Mouse (Mus musculus) liver, embryonic 14.5 days (tissue): Measurements from ENCODE around the gene Fbxo41.

Experiments used
- CTCF ChIP-seq: IDR thresholded peaks from 2 replicates; pipeline ENCODE4 v1.5.1; 2016; ENCODE audit warnings: antibody characterized with exemption, low read depth, control low read depth
- EP300 ChIP-seq: IDR thresholded peaks from 2 replicates; pipeline ENCODE4 v1.6.1; 2016; ENCODE audit warnings: antibody characterized with exemption, low read depth

DNA sequence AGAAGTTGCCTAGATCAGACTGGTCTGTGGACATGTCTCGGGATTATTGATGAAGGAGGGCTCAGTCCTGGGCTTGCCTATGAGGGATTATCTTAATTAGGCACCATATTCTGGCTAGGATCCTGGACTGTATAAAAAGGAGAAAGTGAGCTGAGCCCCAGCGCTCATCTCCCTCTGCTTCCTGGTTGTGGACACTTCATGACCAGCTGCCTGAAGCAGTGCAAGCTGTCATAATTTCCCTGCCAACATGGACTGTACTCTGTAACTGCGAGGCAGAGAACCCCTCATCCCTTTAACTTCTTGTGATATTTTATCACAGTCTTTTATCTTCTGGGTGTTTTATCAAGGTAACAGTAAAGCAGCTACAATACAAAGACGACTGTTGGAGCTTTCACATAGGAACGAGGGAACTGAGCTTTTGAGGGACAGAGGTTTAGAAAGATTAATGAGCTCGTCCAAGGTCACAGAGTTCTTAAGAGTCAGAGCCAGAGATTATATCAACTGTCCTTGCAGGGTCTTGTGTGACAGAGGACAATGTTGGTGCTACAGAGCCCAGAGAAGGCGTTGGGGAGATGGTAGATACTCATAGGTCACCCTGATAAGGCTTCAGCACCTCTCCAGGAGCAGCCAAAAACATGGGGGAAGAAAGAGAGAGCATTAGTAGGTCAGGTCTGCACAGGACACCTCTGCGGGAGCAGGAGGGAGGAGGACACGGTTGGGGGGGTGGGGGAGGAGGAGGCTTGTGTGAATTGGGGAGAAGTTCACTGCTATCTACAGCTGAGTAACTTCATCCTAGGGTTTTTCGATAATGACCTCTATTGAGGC, 40.8 kb upstream of the Fbxo41 start:
- TF ChIP-seq EP300 (no peak), CTCF (no peak)
